Mouse (Mus musculus): ENCODE data around the gene BC051142.

DNA sequence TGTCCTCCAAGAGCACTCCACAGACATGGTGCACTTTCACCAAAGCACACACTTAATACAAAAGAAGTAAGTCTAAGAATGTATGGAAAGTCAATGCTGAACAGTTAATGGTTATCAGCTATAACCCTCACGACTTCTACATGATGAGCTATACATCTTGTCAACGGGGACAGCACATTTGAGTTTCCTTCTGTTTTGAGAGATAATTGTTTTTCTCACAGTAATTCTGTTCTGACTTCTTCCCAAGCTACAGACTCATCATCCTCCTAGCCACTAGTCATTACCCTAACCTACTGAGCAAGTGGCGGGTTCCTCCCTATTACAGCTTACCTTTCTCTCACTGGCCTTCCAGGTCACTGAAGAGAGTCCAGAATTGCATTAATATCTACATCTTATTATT is 60.6 kb downstream of the BC051142 start:
- TF ChIP-seq CTCF (IDR thresholded peaks at IDR 0.05; ENCODE audit: low read depth) (no peak), EP300 (IDR thresholded peaks at IDR 0.05; ENCODE audit: low read depth) (no peak)

All from liver, postnatal 0 days (tissue).